18 mouse cellular contexts compared by ENCODE assay signal in the genomic region with DNA sequence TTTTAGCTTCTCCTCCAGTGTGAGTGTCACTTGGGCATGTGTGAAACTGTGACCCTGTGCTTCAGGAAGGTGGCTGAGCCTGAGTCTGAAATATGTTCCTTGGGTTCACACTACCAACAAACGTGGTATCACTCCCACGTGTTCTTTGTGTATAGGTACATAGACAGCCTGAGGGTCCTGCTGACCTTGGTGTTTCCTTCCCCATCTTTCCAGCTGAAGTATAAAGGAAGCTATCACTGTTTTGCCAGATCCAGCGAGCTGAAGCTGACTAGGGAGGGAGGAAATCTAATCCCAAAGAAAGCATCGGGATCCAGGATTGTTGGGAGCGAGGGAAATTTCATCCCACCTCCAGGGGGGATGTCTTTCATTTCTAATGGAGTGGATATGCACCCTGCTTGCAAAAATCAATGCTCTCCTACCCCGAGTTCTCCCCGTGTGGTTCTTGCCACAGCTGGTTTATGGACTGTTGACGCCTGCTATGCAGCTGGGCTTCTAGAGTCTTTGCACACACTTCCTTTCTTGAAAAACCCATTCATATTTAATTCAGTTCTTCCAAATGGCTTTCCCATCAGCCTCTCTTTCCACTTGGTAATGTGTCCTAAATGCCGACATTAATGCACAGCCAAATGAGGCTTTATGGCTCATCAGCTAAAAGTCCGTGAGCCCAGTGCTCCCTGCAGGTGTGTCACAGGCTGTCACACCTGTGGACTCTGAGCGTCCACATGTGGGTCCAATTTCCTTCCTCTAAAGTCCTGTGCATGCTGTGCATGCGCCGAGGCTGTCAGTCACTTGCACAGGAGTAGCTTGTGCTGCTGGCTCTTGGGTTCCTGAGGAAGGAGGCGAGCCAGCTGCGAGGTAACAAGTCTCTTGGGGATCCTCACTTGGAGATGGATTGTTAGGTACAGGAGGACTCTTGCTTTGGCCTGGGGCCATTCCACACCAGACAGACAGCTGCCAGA. TPM values are rescaled to one million over a fixed set of nuclear protein-coding genes. Genes with fewer than 3 reads are reported as not detected.
A peak's percentile ranks its signal among the peaks of the same experiment; 100 is the strongest.
DNase-seq lines count a peak whose midpoint lies in the region; ATAC-seq and TF ChIP-seq lines count a peak whose summit lies in the region.
"Had no signal": no experiment of that assay in that cellular context is flagged by ENCODE, and none has a peak within 500 bp of the region (broad histone marks: within the 10 kb centered on the region; RNA-seq: fewer than 3 reads in every experiment).

No protein-coding gene starts in this region.

- no peak overlapping the region for H3K27ac ChIP-seq in heart, embryonic 16.5 days (ENCODE audit: low read length)
- H3K27ac ChIP-seq in lung, embryonic 16.5 days (ENCODE audit: low read length) = peak overlapping the region; percentile 60; the same call in 1 of the 2 replicates
- H3K27ac ChIP-seq in intestine, postnatal 0 days (ENCODE audit: low read depth, low read length) = no peak overlapping the region
- 0 out of 2 replicates have a peak overlapping the region, but pooled peaks have one; percentile 40 for H3K27ac ChIP-seq in neural tube, embryonic 14.5 days (ENCODE audit: low read depth, low read length)
- H3K27ac ChIP-seq: macrophage had no signal

- H3K4me1 ChIP-seq in heart, embryonic 16.5 days (ENCODE audit: control insufficient read depth, insufficient read depth, low read length) = no peaks in the 10 kb centered on the region
- H3K4me1 ChIP-seq in lung, embryonic 16.5 days (replicated peaks; ENCODE audit: control insufficient read depth, insufficient read depth, low read length) = peaks cover 4% of the 10 kb centered on the region; the same call in 1 of the 2 replicates
- H3K4me1 ChIP-seq in intestine, postnatal 0 days (replicated peaks; ENCODE audit: control insufficient read depth, insufficient read depth, low read length) = no peaks in the 10 kb centered on the region
- H3K4me1 ChIP-seq in neural tube, embryonic 14.5 days (ENCODE audit: control insufficient read depth, insufficient read depth, low read length) = no peaks in the 10 kb centered on the region

- peak; percentile 34; the same call in 1 of the 2 replicates for ATAC-seq in heart, embryonic 16.5 days (replicated peaks; ENCODE audit: extremely low read depth, insufficient read depth, low FRiP score)
- peak; percentile 88 for ATAC-seq in lung, embryonic 16.5 days (ENCODE audit: low read depth)
- peak; percentile 33; the same call in 1 of the 2 replicates for ATAC-seq in intestine, postnatal 0 days
- ATAC-seq in neural tube, embryonic 14.5 days (ENCODE audit: low read depth) = peak; percentile 63; the same call in 1 of the 2 replicates
- ATAC-seq: midbrain, embryonic 16.5 days had no signal

- H3K4me2 ChIP-seq in heart, embryonic 16.5 days (ENCODE audit: low read depth, low read length) = no peak overlapping the region
- H3K4me2 ChIP-seq in lung, embryonic 16.5 days (ENCODE audit: low read depth, low read length) = no peak overlapping the region
- H3K4me2 ChIP-seq in intestine, postnatal 0 days (replicated peaks; ENCODE audit: low read depth) = no peak overlapping the region
- H3K4me2 ChIP-seq in neural tube, embryonic 14.5 days (ENCODE audit: low read depth, low read length) = no peak overlapping the region
- H3K4me2 ChIP-seq: heart, embryonic 11.5 days had no signal

- 67% methylated on average over 15 of the region's 15 CpGs for WGBS in heart, embryonic 16.5 days
- 57% methylated on average over 15 of the region's 15 CpGs for WGBS in lung, embryonic 16.5 days
- 62% methylated on average over 15 of the region's 15 CpGs for WGBS in intestine, postnatal 0 days
- 54% methylated on average over 15 of the region's 15 CpGs for WGBS in neural tube, embryonic 14.5 days

- no peak for TF ChIP-seq CTCF in intestine, postnatal 0 days (IDR thresholded peaks at IDR 0.05; ENCODE audit: low read depth)

- H3K9ac ChIP-seq in heart, embryonic 16.5 days (ENCODE audit: low read length) = no peak overlapping the region
- no peak overlapping the region for H3K9ac ChIP-seq in lung, embryonic 16.5 days (ENCODE audit: low read length)
- H3K9ac ChIP-seq in intestine, postnatal 0 days (ENCODE audit: low read depth, low read length) = no peak overlapping the region
- no peak overlapping the region for H3K9ac ChIP-seq in neural tube, embryonic 14.5 days (replicated peaks; ENCODE audit: low read depth, low read length)

- no peak overlapping the region for H3K4me3 ChIP-seq in heart, embryonic 16.5 days (ENCODE audit: low read length)
- no peak overlapping the region for H3K4me3 ChIP-seq in lung, embryonic 16.5 days (ENCODE audit: low read length)
- no peak overlapping the region for H3K4me3 ChIP-seq in intestine, postnatal 0 days (ENCODE audit: low read depth, low read length)
- no peak overlapping the region for H3K4me3 ChIP-seq in neural tube, embryonic 14.5 days (ENCODE audit: low read depth, low read length)
- H3K4me3 ChIP-seq: erythroblast, embryonic 14.5 days had no signal

- H3K27me3 ChIP-seq in heart, embryonic 16.5 days (ENCODE audit: control insufficient read depth, insufficient read depth, low read length) = no peaks in the 10 kb centered on the region
- H3K27me3 ChIP-seq in lung, embryonic 16.5 days (ENCODE audit: control insufficient read depth, insufficient read depth, low read depth, low read length) = no peaks in the 10 kb centered on the region
- H3K27me3 ChIP-seq in intestine, postnatal 0 days (replicated peaks; ENCODE audit: control insufficient read depth, insufficient read depth, low read length) = no peaks in the 10 kb centered on the region
- H3K27me3 ChIP-seq in neural tube, embryonic 14.5 days (ENCODE audit: control insufficient read depth, insufficient read depth, low read length) = no peaks in the 10 kb centered on the region

- H3K36me3 ChIP-seq in heart, embryonic 16.5 days (ENCODE audit: control insufficient read depth, insufficient read depth) = no peaks in the 10 kb centered on the region
- no peaks in the 10 kb centered on the region; the same call in 1 of the 2 replicates for H3K36me3 ChIP-seq in lung, embryonic 16.5 days (ENCODE audit: control insufficient read depth, insufficient read depth, low read length)
- H3K36me3 ChIP-seq in intestine, postnatal 0 days (ENCODE audit: control insufficient read depth, insufficient read depth) = peaks cover 3% of the 10 kb centered on the region
- H3K36me3 ChIP-seq in neural tube, embryonic 14.5 days (ENCODE audit: control insufficient read depth, insufficient read depth, low read length) = no peaks in the 10 kb centered on the region
- H3K36me3 ChIP-seq: G1E had no signal

- DNase-seq in heart, postnatal 4 days = no peak
- no peak for DNase-seq in lung, postnatal 25 days (ENCODE audit: low spot score)
- DNase-seq in liver = no peak
- DNase-seq in ovary, adult 18-20 months (ENCODE audit: low spot score) = no peak
- DNase-seq: adrenal gland, postnatal 36 days; cerebellum, postnatal 36 days; gastrocnemius, postnatal 25 days; layer of hippocampus, adult 9-11 months; thymus, postnatal 25 days had no signal

- H3K9me3 ChIP-seq in heart, embryonic 16.5 days (replicated peaks; ENCODE audit: control insufficient read depth, low read length) = peaks cover 7% of the 10 kb centered on the region
- no peaks in the 10 kb centered on the region; the same call in 1 of the 2 replicates for H3K9me3 ChIP-seq in lung, embryonic 16.5 days (ENCODE audit: control insufficient read depth, low read length)
- H3K9me3 ChIP-seq in intestine, postnatal 0 days (ENCODE audit: control insufficient read depth) = no peaks in the 10 kb centered on the region
- no peaks in the 10 kb centered on the region for H3K9me3 ChIP-seq in neural tube, embryonic 14.5 days (ENCODE audit: control insufficient read depth, low read length)

RNA-seq across cellular contexts. Expression of a gene that starts 44.2 kb away (rescaled TPM):
- polyA plus RNA-seq in heart, embryonic 16.5 days (2015; fragmentation: Nextera tagmentation; extraction: Ambion mirVana) = 1.7 and 1.9 TPM in 2 replicates
- total RNA-seq in heart, postnatal 4 days (2021) = 1 to 10 TPM; 1.8 to 3.0 TPM
- polyA plus RNA-seq in lung, embryonic 16.5 days (2015; fragmentation: Nextera tagmentation; extraction: Ambion mirVana) = 4.3 and 4.7 TPM in 2 replicates
- polyA plus RNA-seq in intestine, postnatal 0 days (2015; fragmentation: Nextera tagmentation; extraction: Ambion mirVana) = 1.1 and 1.3 TPM in 2 replicates
- polyA plus RNA-seq in neural tube, embryonic 14.5 days (2014; fragmentation: Nextera tagmentation; extraction: Ambion mirVana) = 0.57 and 1.4 TPM in 2 replicates
- polyA plus RNA-seq: G1E had no signal

Comparison
In these comparisons a context has a peak if more than half of its experiments do, and no peak if none do; other contexts are left out.
1. ATAC-seq: peak in every context shown above with its lines; median percentile 88 in lung, embryonic 16.5 days; 63 in neural tube, embryonic 14.5 days; 34 in heart, embryonic 16.5 days; 33 in intestine, postnatal 0 days.
2. H3K27ac ChIP-seq: peak in lung, embryonic 16.5 days (single experiment) and neural tube, embryonic 14.5 days (single experiment); none in heart, embryonic 16.5 days (single experiment) and intestine, postnatal 0 days (single experiment).